Mouse (Mus musculus): ENCODE data around the gene Auts2.

GRCm38 (mm10) chr5:131849644-131850043 lies 693.5 kb downstream of the Auts2 start:
- TF ChIP-seq POLR2A (IDR thresholded peaks at IDR 0.05; ENCODE audit: low read depth, low read length): no peak
- no peak for TF ChIP-seq CTCF (conservative IDR thresholded peaks at IDR 0.05; ENCODE audit: insufficient read depth, insufficient read length, low read depth, low read length)

All from kidney, adult 2 months (tissue).